Mouse (Mus musculus) gastrocnemius, adult 2 months (tissue): ENCODE data around the gene Ubap1l. TPM values are rescaled to one million over a fixed set of nuclear protein-coding genes. Genes with fewer than 3 reads are reported as not detected.

ENCODE experiments used
- DNase-seq: peaks from one replicate; pipeline ENCODE4 v3.0.0; 2022
- H3K27ac ChIP-seq: fragments of 200-600 bp; 2 replicates; pipeline ENCODE4 v1.8.1; 2022; ENCODE audit warnings: mild to moderate bottlenecking
- H3K4me3 ChIP-seq: fragments of 200-600 bp; 2 replicates; pipeline ENCODE4 v1.8.1; 2022; ENCODE audit warnings: mild to moderate bottlenecking, moderate library complexity
- CTCF ChIP-seq: fragments of 200-600 bp; IDR thresholded peaks from 2 replicates; pipeline ENCODE4 v1.8.1; 2022; ENCODE audit warnings: antibody characterized with exemption, mild to moderate bottlenecking, moderate library complexity
- intact Hi-C: fragments of 180-260 bp; cut with DNase I; formaldehyde crosslinking; loops from one replicate; pipeline ENCODE4 v1.15.1; 2025
- total RNA-seq, 2 experiments: library from RNA; stranded (reverse); gene quantifications; 2 replicates each; pipeline ENCODE4 v1.2.3; 2021

Gene Ubap1l
- total RNA-seq, 2 experiments from 2014 or later: 0.43 to 1.1 TPM

GRCm38 (mm10) chr9:65382031-65382750 lies 21.4 kb downstream of the Ubap1l start:
- DNase-seq: peak; percentile 60

GRCm38 (mm10) chr9:65382751-65383097 lies 21.9 kb downstream of the Ubap1l start:
- Histone ChIP-seq H3K4me3 (no peak overlapping the region), H3K27ac (peak overlapping the region; percentile 85)
- intact Hi-C loops: no loop called here
- DNase-seq: peak; percentile 64
- no peak for TF ChIP-seq CTCF

More at GRCm38 (mm10) chr9:65382031-65382750, 21.4 kb downstream of the Ubap1l start:
- Histone ChIP-seq H3K4me3 (no peak overlapping the region), H3K27ac (peak overlapping the region; percentile 85)
- TF ChIP-seq CTCF: no peak
- intact Hi-C loops: no loop called here

- peak overlapping the region; percentile 35 for H3K4me3 ChIP-seq
- intact Hi-C loops: no loop called here
- TF ChIP-seq CTCF: no peak
- peak overlapping the region; percentile 88 for H3K27ac ChIP-seq
- DNase-seq: peak; percentile 86
Observed at GRCm38 (mm10) chr9:65384276-65384675, 23.4 kb downstream of the Ubap1l start.

GRCm38 (mm10) chr9:65386373-65387140 lies 25.7 kb downstream of the Ubap1l start:
- peak overlapping the region; percentile 73 for H3K27ac ChIP-seq
- no peak for DNase-seq
- intact Hi-C loops: no loop called here
- no peak overlapping the region for H3K4me3 ChIP-seq
- TF ChIP-seq CTCF: 0 out of 2 replicates have a peak, but pooled peaks have one; percentile 2

- H3K27ac ChIP-seq: peak overlapping the region; percentile 96
- peak; percentile 68 for DNase-seq
- peak overlapping the region; percentile 75 for H3K4me3 ChIP-seq
- no peak for TF ChIP-seq CTCF
- intact Hi-C loops: loop anchor here (2.0 kb wide), 1 partner anchor 44 kb away; the partner anchor contains the start of gene Pdcd7
Observed at GRCm38 (mm10) chr9:65390752-65391612, 30.1 kb downstream of the Ubap1l start.

- Histone ChIP-seq H3K4me3 (peak within 1 kb of the TSS; percentile 75), H3K27ac (peak within 1 kb of the TSS; percentile 96)
- intact Hi-C loops: loop anchor here (2.0 kb wide), 1 partner anchor 45 kb away; the partner anchor contains the start of gene Pdcd7
- TF ChIP-seq CTCF: no peak
- peak; percentile 84 for DNase-seq
Observed at GRCm38 (mm10) chr9:65391613-65391964, 30.7 kb downstream of the Ubap1l start, which contains the start of gene Kbtbd13. Gene Kbtbd13 (minus strand): TSS chr9:65391652.

- TF ChIP-seq CTCF: peak; percentile 85
- peak; percentile 84 for DNase-seq
- Histone ChIP-seq H3K27ac (peak overlapping the region; percentile 96), H3K4me3 (no peak overlapping the region)
- intact Hi-C loops: loop anchor here (2.0 kb wide), 2 partner anchors 24 to 40 kb away; no protein-coding TSS in a partner anchor
Observed at GRCm38 (mm10) chr9:65392638-65393364, 32.0 kb downstream of the Ubap1l start.

GRCm38 (mm10) chr9:65393606-65394005 lies 32.8 kb downstream of the Ubap1l start:
- TF ChIP-seq CTCF: no peak
- DNase-seq: peak; percentile 48
- Histone ChIP-seq H3K27ac (peak overlapping the region; percentile 96), H3K4me3 (no peak overlapping the region)
- intact Hi-C loops: loop anchor here (2.0 kb wide), 2 partner anchors 23 to 39 kb away; no protein-coding TSS in a partner anchor

GRCm38 (mm10) chr9:65394360-65394759 lies 33.5 kb downstream of the Ubap1l start:
- intact Hi-C loops: no loop called here
- no peak for TF ChIP-seq CTCF
- peak overlapping the region; percentile 96 for H3K27ac ChIP-seq
- peak; percentile 35 for DNase-seq
- no peak overlapping the region for H3K4me3 ChIP-seq

- peak; percentile 84 for DNase-seq
- peak within 1 kb of the TSS; percentile 79 for H3K27ac ChIP-seq
- H3K4me3 ChIP-seq: peak within 1 kb of the TSS; percentile 74
- intact Hi-C loops: no loop called here
- no peak for TF ChIP-seq CTCF
Observed at GRCm38 (mm10) chr9:65398279-65398678, 37.4 kb downstream of the Ubap1l start, which contains the start of gene Rasl12. Gene Rasl12 (plus strand): TSS chr9:65398506.

GRCm38 (mm10) chr9:65399934-65400333 lies 39.1 kb downstream of the Ubap1l start:
- H3K4me3 ChIP-seq: peak overlapping the region; percentile 74
- TF ChIP-seq CTCF: no peak
- intact Hi-C loops: no loop called here
- DNase-seq: peak; percentile 21
- peak overlapping the region; percentile 79 for H3K27ac ChIP-seq
